In genomic region chr8:94328932-94329728, GRCm38 (mm10) we compare ENCODE assay signal across 21 mouse cellular contexts. TPM values are rescaled to one million over a fixed set of nuclear protein-coding genes. Genes with fewer than 3 reads are reported as not detected.
DNase-seq lines count a peak whose midpoint lies in the region; ATAC-seq lines count a peak whose summit lies in the region.
"Had no signal": no experiment of that assay in that cellular context is flagged by ENCODE, and none has a peak within 500 bp of the region (broad histone marks: within the 10 kb centered on the region; RNA-seq: fewer than 3 reads in every experiment).

Gene Slc12a3, plus strand, starts transcription at chr8:94329201.

- no peaks in the 10 kb centered on the region for H3K36me3 ChIP-seq in forebrain, embryonic 16.5 days (ENCODE audit: control insufficient read depth, insufficient read depth)
- no peaks in the 10 kb centered on the region for H3K36me3 ChIP-seq in forebrain, embryonic 10.5 days (replicated peaks)
- no peaks in the 10 kb centered on the region for H3K36me3 ChIP-seq in kidney, embryonic 14.5 days (ENCODE audit: control insufficient read depth, insufficient read depth, low read length)
- H3K36me3 ChIP-seq: G1E had no signal

- H3K27me3 ChIP-seq in forebrain, embryonic 16.5 days (replicated peaks; ENCODE audit: control insufficient read depth, insufficient read depth, low read length), result no peaks in the 10 kb centered on the region
- H3K27me3 ChIP-seq in forebrain, embryonic 10.5 days (ENCODE audit: poor library complexity, severe bottlenecking), result no peaks in the 10 kb centered on the region
- H3K27me3 ChIP-seq in kidney, embryonic 14.5 days (ENCODE audit: control insufficient read depth, insufficient read depth, low read length), result no peaks in the 10 kb centered on the region
- H3K27me3 ChIP-seq: forebrain, embryonic 13.5 days had no signal

- 81% methylated on average over 21 of the region's 21 CpGs for WGBS in forebrain, embryonic 16.5 days
- 84% methylated on average over 21 of the region's 21 CpGs for WGBS in forebrain, embryonic 10.5 days
- WGBS in kidney, embryonic 14.5 days, result 82% methylated on average over 21 of the region's 21 CpGs

- H3K27ac ChIP-seq in forebrain, embryonic 16.5 days (ENCODE audit: low read length), result no peak within 1 kb of the TSS
- no peak within 1 kb of the TSS for H3K27ac ChIP-seq in forebrain, embryonic 10.5 days
- H3K27ac ChIP-seq in kidney, embryonic 14.5 days (ENCODE audit: low read depth, low read length), result no peak within 1 kb of the TSS
- H3K27ac ChIP-seq: forebrain, embryonic 13.5 days; layer of hippocampus, adult 2 months had no signal

- peak; percentile 9; the same call in 1 of the 2 replicates for ATAC-seq in forebrain, embryonic 16.5 days
- ATAC-seq in kidney, embryonic 14.5 days (ENCODE audit: low FRiP score, low TSS enrichment), result no peak
- peak; percentile 85 for ATAC-seq in megakaryocyte, adult 5-6 weeks (ENCODE audit: poor library complexity, severe bottlenecking)
- ATAC-seq: CD4-positive, CD25-positive, alpha-beta regulatory T cell, adult 4 months; forebrain, embryonic 13.5 days; midbrain, embryonic 16.5 days had no signal

- no peaks in the 10 kb centered on the region for H3K9me3 ChIP-seq in forebrain, embryonic 16.5 days (ENCODE audit: control insufficient read depth, low read length)
- no peaks in the 10 kb centered on the region for H3K9me3 ChIP-seq in forebrain, embryonic 10.5 days
- H3K9me3 ChIP-seq in kidney, embryonic 14.5 days (ENCODE audit: control insufficient read depth, low read length), result no peaks in the 10 kb centered on the region
- H3K9me3 ChIP-seq: forebrain, embryonic 13.5 days; G1E had no signal

- no peak within 1 kb of the TSS for H3K4me3 ChIP-seq in forebrain, embryonic 16.5 days (replicated peaks; ENCODE audit: low read length)
- no peak within 1 kb of the TSS for H3K4me3 ChIP-seq in forebrain, embryonic 10.5 days
- no peak within 1 kb of the TSS for H3K4me3 ChIP-seq in kidney, embryonic 14.5 days (ENCODE audit: low read length)
- H3K4me3 ChIP-seq: forebrain, embryonic 13.5 days; layer of hippocampus, adult 2 months had no signal

- DNase-seq in forebrain, embryonic 10.5 days (ENCODE audit: extremely low spot score, low spot score), result no peak
- peak; percentile 26 for DNase-seq in 416B (ENCODE audit: low read depth)
- no peak for DNase-seq in cerebellum, adult 11 months
- no peak for DNase-seq in heart, adult 9 months (ENCODE audit: low spot score in 2 of 2)
- no peak for DNase-seq in right cerebral cortex, postnatal 36 days (ENCODE audit: low spot score in 2 of 2)
- DNase-seq: adrenal gland, postnatal 25 days; cerebellum, adult 2 months; gastrocnemius, postnatal 14 days; lung, postnatal 14 days; retina, postnatal 1 day had no signal

- no peak within 1 kb of the TSS for H3K9ac ChIP-seq in forebrain, embryonic 16.5 days (replicated peaks; ENCODE audit: low read depth, low read length)
- H3K9ac ChIP-seq in kidney, embryonic 14.5 days (ENCODE audit: low read depth, low read length), result 0 out of 2 replicates have a peak within 1 kb of the TSS, but pooled peaks have one; percentile 2
- H3K9ac ChIP-seq: forebrain, embryonic 13.5 days had no signal

- no peak within 1 kb of the TSS for H3K4me2 ChIP-seq in forebrain, embryonic 16.5 days (ENCODE audit: low read length)
- H3K4me2 ChIP-seq in kidney, embryonic 14.5 days (replicated peaks; ENCODE audit: low read depth, low read length), result no peak within 1 kb of the TSS
- H3K4me2 ChIP-seq: forebrain, embryonic 13.5 days had no signal

- H3K4me1 ChIP-seq in forebrain, embryonic 16.5 days (replicated peaks; ENCODE audit: control insufficient read depth, insufficient read depth, low read length), result no peaks in the 10 kb centered on the region
- peaks cover 8% of the 10 kb centered on the region; the same call in 1 of the 2 replicates for H3K4me1 ChIP-seq in forebrain, embryonic 10.5 days
- H3K4me1 ChIP-seq in kidney, embryonic 14.5 days (ENCODE audit: control insufficient read depth, insufficient read depth, low read length), result no peaks in the 10 kb centered on the region
- H3K4me1 ChIP-seq: forebrain, embryonic 13.5 days had no signal

RNA-seq across cellular contexts. Expression of gene Slc12a3, which starts in this region (rescaled TPM):
- polyA plus RNA-seq in forebrain, embryonic 16.5 days (2015; fragmentation: Nextera tagmentation; extraction: Ambion mirVana), result 0.10 TPM in 1 of 2 replicates, not detected in the other
- polyA plus RNA-seq in forebrain, embryonic 10.5 days (2016; fragmentation: Nextera tagmentation; extraction: Ambion mirVana), result not detected in 2 replicates
- polyA plus RNA-seq in kidney, embryonic 14.5 days (2014; fragmentation: Nextera tagmentation; extraction: Ambion mirVana), result 0.39 and 0.51 TPM in 2 replicates
- total RNA-seq in megakaryocyte, adult 5-6 weeks (2015), result 0.25 and 0.34 TPM in 2 replicates
- total RNA-seq in megakaryocyte, adult 5-6 weeks (2017), result 0.16 TPM in 1 of 2 replicates, not detected in the other
- total RNA-seq: common myeloid progenitor, adult 5-6 weeks; gastrocnemius, postnatal 14 days had no signal
- polyA plus RNA-seq: embryonic facial prominence, embryonic 11.5 days; forebrain, embryonic 13.5 days; G1E; heart, embryonic 16.5 days; midbrain, embryonic 16.5 days had no signal

Comparison
In these comparisons a context has a peak if more than half of its experiments do, and no peak if none do; other contexts are left out.
1. Peak in ATAC-seq in forebrain, embryonic 16.5 days; RNA of the gene not detected or under 1 TPM.
2. Peak in ATAC-seq in megakaryocyte, adult 5-6 weeks; RNA of the gene not detected or under 1 TPM.